Comparison of ENCODE assay signal across 9 mouse cellular contexts in the genomic region with DNA sequence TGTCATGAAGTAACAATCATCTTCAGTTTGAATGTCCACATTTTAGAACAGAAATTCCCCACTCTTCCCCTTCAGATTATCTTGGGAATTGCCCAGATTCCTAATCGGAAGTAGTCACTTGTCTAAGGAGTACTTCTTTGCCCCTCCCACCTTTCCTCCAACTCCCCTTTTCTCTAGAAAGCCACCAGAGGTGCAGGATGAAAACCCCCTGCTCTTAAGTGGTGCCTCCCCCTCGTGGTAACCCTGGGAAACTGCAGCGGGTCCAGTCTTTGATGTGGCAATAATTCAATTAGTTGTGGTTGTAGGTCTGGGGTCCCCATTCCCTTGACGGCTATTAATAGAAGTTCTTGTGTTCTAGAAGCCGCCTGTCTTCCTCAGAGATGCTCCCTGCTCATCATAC.
DNase-seq lines count a peak whose midpoint lies in the region; ATAC-seq lines count a peak whose summit lies in the region.
"Had no signal": no experiment of that assay in that cellular context is flagged by ENCODE, and none has a peak within 500 bp of the region (broad histone marks: within the 10 kb centered on the region; RNA-seq: fewer than 3 reads in every experiment).

No protein-coding gene starts in this region.

- H3K4me2 ChIP-seq in kidney, embryonic 15.5 days = no peak overlapping the region
- H3K4me2 ChIP-seq: limb, embryonic 15.5 days had no signal

- H3K36me3 ChIP-seq in kidney, embryonic 15.5 days = no peaks in the 10 kb centered on the region
- H3K36me3 ChIP-seq: limb, embryonic 15.5 days had no signal

- no peaks in the 10 kb centered on the region for H3K27me3 ChIP-seq in kidney, embryonic 15.5 days
- H3K27me3 ChIP-seq: limb, embryonic 15.5 days had no signal

- H3K4me1 ChIP-seq in kidney, embryonic 15.5 days = no peaks in the 10 kb centered on the region

- H3K9me3 ChIP-seq in kidney, embryonic 15.5 days (replicated peaks) = no peaks in the 10 kb centered on the region
- H3K9me3 ChIP-seq: limb, embryonic 15.5 days had no signal

- no peak overlapping the region for H3K4me3 ChIP-seq in kidney, embryonic 15.5 days (replicated peaks)
- H3K4me3 ChIP-seq: limb, embryonic 15.5 days had no signal

- peak; percentile 13 for DNase-seq in kidney, adult 11 months
- DNase-seq in CD4-positive helper T cell, adult 2 months (ENCODE audit: low read depth, low spot score) = peak; percentile 7
- DNase-seq in R1 (ENCODE audit: low read depth, low spot score) = peak; percentile 85
- peak; percentile 47 for DNase-seq in mesoderm, embryonic 11.5 days (ENCODE audit: low read depth, low spot score)
- DNase-seq in right cerebral cortex, postnatal 36 days (ENCODE audit: low spot score in 2 of 2) = no peak
- no peak for DNase-seq in frontal cortex, postnatal 36 days (ENCODE audit: low spot score in 2 of 2)

- 24% methylated on average over 5 of the region's 5 CpGs for WGBS in kidney, embryonic 15.5 days

- ATAC-seq in kidney, embryonic 15.5 days (replicated peaks; ENCODE audit: low FRiP score) = no peak
- ATAC-seq in granulocyte monocyte progenitor cell, adult 5-6 weeks (replicated peaks; ENCODE audit: poor library complexity, severe bottlenecking) = peak; percentile 58

- no peak overlapping the region for H3K27ac ChIP-seq in kidney, embryonic 15.5 days
- H3K27ac ChIP-seq: limb, embryonic 15.5 days had no signal

- H3K9ac ChIP-seq in kidney, embryonic 15.5 days = no peak overlapping the region
- H3K9ac ChIP-seq: limb, embryonic 15.5 days had no signal

Comparison
In these comparisons a context has a peak if more than half of its experiments do, and no peak if none do; other contexts are left out.
1. DNase-seq: peak in kidney, adult 11 months (single experiment), CD4-positive helper T cell, adult 2 months (single experiment), R1 (single experiment) and mesoderm, embryonic 11.5 days (single experiment); none in right cerebral cortex, postnatal 36 days (0 of 2) and frontal cortex, postnatal 36 days (0 of 2).